Mouse (Mus musculus) adrenal gland, postnatal 36 days (tissue): ENCODE results near the gene Prpsap2. TPM values are rescaled to one million over a fixed set of nuclear protein-coding genes. Genes with fewer than 3 reads are reported as not detected.

ENCODE experiments used
- DNase-seq, 2 experiments: peaks; one replicate each; pipeline ENCODE4 v3.0.0; 2021; ENCODE audit warnings: mixed read lengths in 1 of 2
- total RNA-seq, 2 experiments: library from RNA; stranded (reverse); gene quantifications; 2 replicates each; pipeline ENCODE4 v1.2.3; 2021

Prpsap2 gene
- total RNA-seq, 2 experiments from 2014 or later = 24.8 to 36.4 TPM

- DNase-seq = no peak
Observed at GRCm38 (mm10) chr11:61717990-61718389, 43.9 kb downstream of the Prpsap2 start.

- no peak for DNase-seq
Observed at GRCm38 (mm10) chr11:61715130-61715529, 46.8 kb downstream of the Prpsap2 start.

GRCm38 (mm10) chr11:61714346-61715117 is 47.4 kb downstream of the Prpsap2 start:
- DNase-seq = peak; percentile 65 to 83

GRCm38 (mm10) chr11:61713157-61713855 is 48.6 kb downstream of the Prpsap2 start:
- DNase-seq = peak; percentile 75 to 78

- DNase-seq = no peak
Observed at GRCm38 (mm10) chr11:61708928-61709327, 53.0 kb downstream of the Prpsap2 start.

GRCm38 (mm10) chr11:61706232-61706631 is 55.7 kb downstream of the Prpsap2 start:
- DNase-seq = no peak

- no peak for DNase-seq
Observed at GRCm38 (mm10) chr11:61705581-61705980, 56.3 kb downstream of the Prpsap2 start.

- DNase-seq = no peak
Observed at GRCm38 (mm10) chr11:61702494-61702893, 59.4 kb downstream of the Prpsap2 start.

GRCm38 (mm10) chr11:61701696-61702095 is 60.2 kb downstream of the Prpsap2 start:
- no peak for DNase-seq

- peak; percentile 19 to 31 for DNase-seq
Observed at GRCm38 (mm10) chr11:61699933-61700332, 62.0 kb downstream of the Prpsap2 start.

GRCm38 (mm10) chr11:61699460-61699859 is 62.4 kb downstream of the Prpsap2 start:
- DNase-seq = no peak

GRCm38 (mm10) chr11:61698852-61699251 is 63.0 kb downstream of the Prpsap2 start:
- DNase-seq = no peak

- DNase-seq = no peak
Observed at GRCm38 (mm10) chr11:61692996-61693395, 68.9 kb downstream of the Prpsap2 start.

GRCm38 (mm10) chr11:61687595-61687994 is 74.3 kb downstream of the Prpsap2 start:
- DNase-seq = no peak

GRCm38 (mm10) chr11:61686906-61687453 is 74.9 kb downstream of the Prpsap2 start:
- no peak for DNase-seq

GRCm38 (mm10) chr11:61686141-61686540 is 75.7 kb downstream of the Prpsap2 start:
- no peak for DNase-seq

- no peak for DNase-seq
Observed at GRCm38 (mm10) chr11:61685119-61685725, 76.7 kb downstream of the Prpsap2 start.

GRCm38 (mm10) chr11:61683907-61684731 is 77.8 kb downstream of the Prpsap2 start, which contains the start of gene Fam83g:
Gene Fam83g, plus strand, starts transcription at chr11:61684091.
- peak; percentile 77 to 80 for DNase-seq
